Mouse (Mus musculus): ENCODE data around the gene Tfap2d. TPM values are rescaled to one million over a fixed set of nuclear protein-coding genes. Genes with fewer than 3 reads are reported as not detected.

The Tfap2d gene
- polyA plus RNA-seq, 1 experiment from 2014 or later = 0.79 TPM

- H3K9me3 ChIP-seq (ENCODE audit: control insufficient read depth, low read length) = no peaks in the 10 kb centered on the region
- 3% methylated on average over 4 of the region's 4 CpGs for WGBS
- H3K4me2 ChIP-seq (ENCODE audit: low read depth, low read length, severe bottlenecking) = no peak overlapping the region
- H3K4me1 ChIP-seq (replicated peaks; ENCODE audit: control insufficient read depth, insufficient read depth, low read length) = peaks cover 4% of the 10 kb centered on the region
- ATAC-seq (replicated peaks; ENCODE audit: low FRiP score) = no peak
- no peak overlapping the region for H3K9ac ChIP-seq (ENCODE audit: low read length)
- H3K27me3 ChIP-seq (ENCODE audit: control insufficient read depth, insufficient read depth, low read length) = peaks cover 44% of the 10 kb centered on the region
- no peak for DNase-seq (ENCODE audit: low spot score)
- H3K27ac ChIP-seq (ENCODE audit: low read depth, low read length) = no peak overlapping the region
- no peaks in the 10 kb centered on the region for H3K36me3 ChIP-seq (ENCODE audit: control insufficient read depth, insufficient read depth, low read length)
- no peak overlapping the region for H3K4me3 ChIP-seq (ENCODE audit: low read depth, low read length)
Observed at GRCm38 (mm10) chr1:19207611-19208010, 104.8 kb downstream of the Tfap2d start.

GRCm38 (mm10) chr1:19208641-19209358 is 106.0 kb downstream of the Tfap2d start, which contains the start of gene Tfap2b:
Gene Tfap2b, plus strand, starts transcription at chr1:19208914.
- Histone ChIP-seq H3K4me1 (replicated peaks; ENCODE audit: control insufficient read depth, insufficient read depth, low read length) (peaks cover 4% of the 10 kb centered on the region), H3K4me3 (ENCODE audit: low read depth, low read length) (peak within 1 kb of the TSS; percentile 26), H3K36me3 (ENCODE audit: control insufficient read depth, insufficient read depth, low read length) (no peaks in the 10 kb centered on the region), H3K9me3 (ENCODE audit: control insufficient read depth, low read length) (no peaks in the 10 kb centered on the region), H3K27me3 (ENCODE audit: control insufficient read depth, insufficient read depth, low read length) (peaks cover 50% of the 10 kb centered on the region), H3K27ac (ENCODE audit: low read depth, low read length) (no peak within 1 kb of the TSS), H3K4me2 (ENCODE audit: low read depth, low read length, severe bottlenecking) (peak within 1 kb of the TSS; percentile 37; the same call in 1 of the 2 replicates), H3K9ac (ENCODE audit: low read length) (peak within 1 kb of the TSS; percentile 45)
- 2% methylated on average over 26 of the region's 26 CpGs for WGBS
- ATAC-seq (replicated peaks; ENCODE audit: low FRiP score) (no peak), DNase-seq (ENCODE audit: low spot score) (peak; percentile 60)

- ATAC-seq (replicated peaks; ENCODE audit: low FRiP score) = no peak
- no peak for DNase-seq (ENCODE audit: low spot score)
- Histone ChIP-seq H3K4me3 (ENCODE audit: low read depth, low read length) (peak overlapping the region; percentile 26; the same call in 1 of the 2 replicates), H3K36me3 (ENCODE audit: control insufficient read depth, insufficient read depth, low read length) (no peaks in the 10 kb centered on the region), H3K4me1 (replicated peaks; ENCODE audit: control insufficient read depth, insufficient read depth, low read length) (peaks cover 4% of the 10 kb centered on the region), H3K9ac (ENCODE audit: low read length) (peak overlapping the region; percentile 45), H3K9me3 (ENCODE audit: control insufficient read depth, low read length) (no peaks in the 10 kb centered on the region), H3K27ac (ENCODE audit: low read depth, low read length) (no peak overlapping the region), H3K4me2 (ENCODE audit: low read depth, low read length, severe bottlenecking) (no peak overlapping the region), H3K27me3 (ENCODE audit: control insufficient read depth, insufficient read depth, low read length) (peaks cover 56% of the 10 kb centered on the region)
- 0% methylated on average over 10 of the region's 10 CpGs for WGBS
Observed at GRCm38 (mm10) chr1:19209359-19209745, 106.5 kb downstream of the Tfap2d start.

GRCm38 (mm10) chr1:19209776-19210175 is 107.0 kb downstream of the Tfap2d start:
- H3K9ac ChIP-seq (ENCODE audit: low read length) = peak overlapping the region; percentile 45
- H3K4me1 ChIP-seq (replicated peaks; ENCODE audit: control insufficient read depth, insufficient read depth, low read length) = peaks cover 4% of the 10 kb centered on the region
- H3K4me3 ChIP-seq (ENCODE audit: low read depth, low read length) = peak overlapping the region; percentile 26
- under 1% methylated on average over 31 of the region's 31 CpGs for WGBS
- peak overlapping the region; percentile 37 for H3K4me2 ChIP-seq (ENCODE audit: low read depth, low read length, severe bottlenecking)
- no peaks in the 10 kb centered on the region for H3K36me3 ChIP-seq (ENCODE audit: control insufficient read depth, insufficient read depth, low read length)
- H3K27ac ChIP-seq (ENCODE audit: low read depth, low read length) = no peak overlapping the region
- DNase-seq (ENCODE audit: low spot score) (peak; percentile 76), ATAC-seq (replicated peaks; ENCODE audit: low FRiP score) (peak; percentile 24)
- no peaks in the 10 kb centered on the region for H3K9me3 ChIP-seq (ENCODE audit: control insufficient read depth, low read length)
- H3K27me3 ChIP-seq (ENCODE audit: control insufficient read depth, insufficient read depth, low read length) = peaks cover 60% of the 10 kb centered on the region

GRCm38 (mm10) chr1:19210215-19211032 is 107.6 kb downstream of the Tfap2d start:
- Histone ChIP-seq H3K9ac (ENCODE audit: low read length) (no peak overlapping the region; the same call in 1 of the 2 replicates), H3K4me1 (replicated peaks; ENCODE audit: control insufficient read depth, insufficient read depth, low read length) (peaks cover 4% of the 10 kb centered on the region)
- DNase-seq (ENCODE audit: low spot score) = peak; percentile 69

GRCm38 (mm10) chr1:19211033-19211405 is 108.2 kb downstream of the Tfap2d start:
- H3K4me3 ChIP-seq (ENCODE audit: low read depth, low read length) = peak overlapping the region; percentile 26; the same call in 1 of the 2 replicates
- no peak for ATAC-seq (replicated peaks; ENCODE audit: low FRiP score)
- no peaks in the 10 kb centered on the region for H3K36me3 ChIP-seq (ENCODE audit: control insufficient read depth, insufficient read depth, low read length)
- peaks cover 4% of the 10 kb centered on the region for H3K4me1 ChIP-seq (replicated peaks; ENCODE audit: control insufficient read depth, insufficient read depth, low read length)
- no peak overlapping the region for H3K27ac ChIP-seq (ENCODE audit: low read depth, low read length)
- no peak overlapping the region for H3K4me2 ChIP-seq (ENCODE audit: low read depth, low read length, severe bottlenecking)
- no peaks in the 10 kb centered on the region for H3K9me3 ChIP-seq (ENCODE audit: control insufficient read depth, low read length)
- no peak for DNase-seq (ENCODE audit: low spot score)
- peaks cover 69% of the 10 kb centered on the region for H3K27me3 ChIP-seq (ENCODE audit: control insufficient read depth, insufficient read depth, low read length)
- 0% methylated on average over 8 of the region's 8 CpGs for WGBS
- H3K9ac ChIP-seq (ENCODE audit: low read length) = 0 out of 2 replicates have a peak overlapping the region, but pooled peaks have one; percentile 7

More at GRCm38 (mm10) chr1:19210215-19211032, 107.6 kb downstream of the Tfap2d start:
- Histone ChIP-seq H3K4me2 (ENCODE audit: low read depth, low read length, severe bottlenecking) (peak overlapping the region; percentile 37), H3K4me3 (ENCODE audit: low read depth, low read length) (peak overlapping the region; percentile 26), H3K27ac (ENCODE audit: low read depth, low read length) (no peak overlapping the region), H3K27me3 (ENCODE audit: control insufficient read depth, insufficient read depth, low read length) (peaks cover 65% of the 10 kb centered on the region), H3K9me3 (ENCODE audit: control insufficient read depth, low read length) (no peaks in the 10 kb centered on the region), H3K36me3 (ENCODE audit: control insufficient read depth, insufficient read depth, low read length) (no peaks in the 10 kb centered on the region)
- WGBS = under 1% methylated on average over 30 of the region's 30 CpGs
- 0 out of 2 replicates have a peak, but pooled peaks have one; percentile 26 for ATAC-seq (replicated peaks; ENCODE audit: low FRiP score)

GRCm38 (mm10) chr1:19211546-19212154 is 108.8 kb downstream of the Tfap2d start:
- peak overlapping the region; percentile 7; the same call in 1 of the 2 replicates for H3K9ac ChIP-seq (ENCODE audit: low read length)
- no peaks in the 10 kb centered on the region for H3K36me3 ChIP-seq (ENCODE audit: control insufficient read depth, insufficient read depth, low read length)
- peaks cover 75% of the 10 kb centered on the region for H3K27me3 ChIP-seq (ENCODE audit: control insufficient read depth, insufficient read depth, low read length)
- no peaks in the 10 kb centered on the region for H3K9me3 ChIP-seq (ENCODE audit: control insufficient read depth, low read length)
- no peak overlapping the region for H3K4me2 ChIP-seq (ENCODE audit: low read depth, low read length, severe bottlenecking)
- ATAC-seq (replicated peaks; ENCODE audit: low FRiP score) = no peak; the same call in 1 of the 2 replicates
- 0 out of 2 replicates have a peak overlapping the region, but pooled peaks have one; percentile 5 for H3K4me3 ChIP-seq (ENCODE audit: low read depth, low read length)
- DNase-seq (ENCODE audit: low spot score) = no peak
- H3K4me1 ChIP-seq (replicated peaks; ENCODE audit: control insufficient read depth, insufficient read depth, low read length) = peaks cover 4% of the 10 kb centered on the region
- WGBS = under 1% methylated on average over 15 of the region's 15 CpGs
- H3K27ac ChIP-seq (ENCODE audit: low read depth, low read length) = 0 out of 2 replicates have a peak overlapping the region, but pooled peaks have one; percentile 2

- Histone ChIP-seq H3K9ac (ENCODE audit: low read length) (no peak overlapping the region; the same call in 1 of the 2 replicates), H3K27me3 (ENCODE audit: control insufficient read depth, insufficient read depth, low read length) (peaks cover 74% of the 10 kb centered on the region), H3K36me3 (ENCODE audit: control insufficient read depth, insufficient read depth, low read length) (no peaks in the 10 kb centered on the region), H3K27ac (ENCODE audit: low read depth, low read length) (no peak overlapping the region), H3K9me3 (ENCODE audit: control insufficient read depth, low read length) (no peaks in the 10 kb centered on the region), H3K4me3 (ENCODE audit: low read depth, low read length) (peak overlapping the region; percentile 14), H3K4me1 (replicated peaks; ENCODE audit: control insufficient read depth, insufficient read depth, low read length) (peaks cover 4% of the 10 kb centered on the region), H3K4me2 (ENCODE audit: low read depth, low read length, severe bottlenecking) (no peak overlapping the region)
- DNase-seq (ENCODE audit: low spot score) (no peak), ATAC-seq (replicated peaks; ENCODE audit: low FRiP score) (no peak)
- WGBS = 0% methylated on average over 4 of the region's 4 CpGs
Observed at GRCm38 (mm10) chr1:19212691-19213090, 109.9 kb downstream of the Tfap2d start.
